Mouse (Mus musculus) embryonic facial prominence, embryonic 13.5 days (tissue): ENCODE measurements at regions not wholly inside any gene's neighbourhood (a gene's known extent, or its start where the extent isn't known, plus 50 kb on each side); places are given as distances from the start of the nearest gene placed in this dataset.

Experiments
- ATAC-seq: fragments of 200-750 bp; cut with Nextera tagmentation; 2 replicates; pipeline ENCODE4 v1.8.0; 2017; ENCODE audit warnings: low read depth; ENCODE audit not compliant: insufficient number of reproducible peaks, insufficient read depth, low FRiP score, low TSS enrichment
- H3K27ac ChIP-seq: fragments of 300-500 bp; sonication (generic); 2 replicates; pipeline ENCODE4 v1.5.1; 2015; ENCODE audit warnings: moderate library complexity, mild to moderate bottlenecking, inconsistent platforms
- H3K27me3 ChIP-seq: fragments of 300-500 bp; sonication (generic); 2 replicates; pipeline ENCODE4 v1.6.1; 2015; ENCODE audit warnings: mild to moderate bottlenecking, inconsistent platforms
- H3K36me3 ChIP-seq: fragments of 300-500 bp; sonication (generic); 2 replicates; pipeline ENCODE4 v1.6.1; 2015; ENCODE audit warnings: mild to moderate bottlenecking, inconsistent platforms
- H3K4me1 ChIP-seq: fragments of 300-500 bp; sonication (generic); 2 replicates; pipeline ENCODE4 v1.6.1; 2015; ENCODE audit warnings: inconsistent platforms
- H3K4me2 ChIP-seq: fragments of 300-500 bp; sonication (generic); 2 replicates; pipeline ENCODE4 v1.6.1; 2015; ENCODE audit warnings: moderate library complexity, mild to moderate bottlenecking, inconsistent platforms
- H3K4me3 ChIP-seq: fragments of 300-500 bp; sonication (generic); 2 replicates; pipeline ENCODE4 v1.5.1; 2015; ENCODE audit warnings: mild to moderate bottlenecking, inconsistent platforms
- H3K9ac ChIP-seq: fragments of 300-500 bp; sonication (generic); 2 replicates; pipeline ENCODE4 v1.6.1; 2015; ENCODE audit warnings: mild to moderate bottlenecking, inconsistent platforms
- H3K9me3 ChIP-seq: fragments of 300-500 bp; sonication (generic); 2 replicates; pipeline ENCODE4 v1.6.1; 2016; ENCODE audit warnings: inconsistent platforms
- WGBS: fragments of 180-500 bp; shearing (Covaris S2); methylation state at CpG from one replicate; pipeline ENCODE4 v1.1.7; 2015; ENCODE audit warnings: mixed read lengths; 5-methylcytosine and 5-hydroxymethylcytosine counted together

- H3K4me2 ChIP-seq: no peak overlapping the region
- H3K9me3 ChIP-seq: no peaks in the 10 kb centered on the region
- H3K27ac ChIP-seq: no peak overlapping the region
- no peaks in the 10 kb centered on the region for H3K27me3 ChIP-seq
- WGBS: 88% methylated on average over 5 of the region's 5 CpGs
- no peaks in the 10 kb centered on the region for H3K36me3 ChIP-seq
- no peaks in the 10 kb centered on the region for H3K4me1 ChIP-seq
- ATAC-seq: no peak
- no peak overlapping the region for H3K4me3 ChIP-seq
- no peak overlapping the region for H3K9ac ChIP-seq
Observed at GRCm38 (mm10) chr8:26921531-26922177, 55.5 kb upstream of the Zfp703 start.

GRCm38 (mm10) chr8:26922178-26922540 lies 55.0 kb upstream of the Zfp703 start:
- H3K4me3 ChIP-seq: no peak overlapping the region
- no peaks in the 10 kb centered on the region for H3K9me3 ChIP-seq
- WGBS: 85% methylated on average over 5 of the region's 5 CpGs
- H3K27ac ChIP-seq: no peak overlapping the region
- no peaks in the 10 kb centered on the region for H3K4me1 ChIP-seq
- H3K27me3 ChIP-seq: no peaks in the 10 kb centered on the region
- no peaks in the 10 kb centered on the region for H3K36me3 ChIP-seq
- ATAC-seq: no peak
- no peak overlapping the region for H3K4me2 ChIP-seq
- no peak overlapping the region for H3K9ac ChIP-seq

GRCm38 (mm10) chr8:26923166-26923565 lies 54.0 kb upstream of the Zfp703 start:
- Histone ChIP-seq H3K4me1 (no peaks in the 10 kb centered on the region), H3K9me3 (0 out of 2 replicates have a peak, but pooled peaks cover under 1% of the 10 kb centered on the region), H3K27me3 (no peaks in the 10 kb centered on the region), H3K9ac (no peak overlapping the region), H3K4me2 (no peak overlapping the region), H3K36me3 (no peaks in the 10 kb centered on the region), H3K27ac (no peak overlapping the region), H3K4me3 (no peak overlapping the region)
- ATAC-seq: no peak
- 66% methylated on average over 8 of the region's 8 CpGs for WGBS
